Mouse (Mus musculus) frontal cortex, postnatal 25 days (tissue): Measurements from ENCODE around the gene Ism2.

Experiments
- DNase-seq, 2 experiments: peaks; one replicate each; pipeline ENCODE4 v3.0.0; 2022; ENCODE audit warnings: low spot score in 2 of 2

The Ism2 gene

GRCm38 (mm10) chr12:87230379-87230895 is 69.1 kb downstream of the Ism2 start:
- DNase-seq: no peak

DNA sequence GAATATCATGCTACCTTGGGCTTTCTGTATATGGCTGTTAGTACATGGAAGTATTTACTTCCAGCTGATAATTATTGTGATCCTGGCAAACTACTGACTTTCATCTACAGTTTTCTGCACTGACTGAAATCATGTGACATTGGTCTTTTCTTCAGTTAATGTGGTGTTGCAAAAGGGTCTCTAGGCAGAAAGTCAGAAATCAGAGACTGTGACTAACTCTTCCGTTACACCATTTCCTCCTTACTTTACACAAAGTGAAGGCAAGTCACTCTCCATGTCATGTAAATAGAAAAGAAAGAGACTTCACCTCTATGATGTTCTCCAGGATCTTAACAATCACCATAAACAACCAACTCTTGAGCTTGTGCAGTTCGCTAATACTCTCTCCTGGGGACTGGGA is 69.9 kb downstream of the Ism2 start:
- DNase-seq: no peak
